Mouse (Mus musculus) hindbrain, embryonic 16.5 days (tissue): ENCODE results near the gene Spocd1. TPM values are rescaled to one million over a fixed set of nuclear protein-coding genes. Genes with fewer than 3 reads are reported as not detected.

Experiments
- ATAC-seq: fragments of 200-750 bp; cut with Nextera tagmentation; 2 replicates; pipeline ENCODE4 v1.8.0; 2017; ENCODE audit warnings: moderate TSS enrichment, moderate library complexity
- H3K27ac ChIP-seq: fragments of 300-500 bp; sonication (generic); 2 replicates; pipeline ENCODE4 v1.5.1; 2014; ENCODE audit warnings: low read depth, mild to moderate bottlenecking, control low read depth, low read length, moderate library complexity
- H3K27me3 ChIP-seq: fragments of 300-500 bp; sonication (generic); replicated peaks from 2 replicates; pipeline ENCODE4 v1.6.1; 2014; ENCODE audit warnings: low read length; ENCODE audit not compliant: control insufficient read depth, insufficient read depth
- H3K36me3 ChIP-seq: fragments of 300-500 bp; sonication (generic); 2 replicates; pipeline ENCODE4 v1.6.1; 2014; ENCODE audit warnings: mild to moderate bottlenecking, low read length, moderate library complexity, mixed read lengths; ENCODE audit not compliant: control insufficient read depth, insufficient read depth
- H3K4me1 ChIP-seq: fragments of 300-500 bp; sonication (generic); 2 replicates; pipeline ENCODE4 v1.6.1; 2014; ENCODE audit warnings: low read depth, low read length; ENCODE audit not compliant: control insufficient read depth, insufficient read depth
- H3K4me2 ChIP-seq: fragments of 300-500 bp; sonication (generic); 2 replicates; pipeline ENCODE4 v1.6.1; 2014; ENCODE audit warnings: mild to moderate bottlenecking, low read length, control low read depth, moderate library complexity
- H3K4me3 ChIP-seq: fragments of 300-500 bp; sonication (generic); 2 replicates; pipeline ENCODE4 v1.5.1; 2014; ENCODE audit warnings: mild to moderate bottlenecking, low read length, control low read depth, moderate library complexity
- H3K9ac ChIP-seq: fragments of 300-500 bp; sonication (generic); 2 replicates; pipeline ENCODE4 v1.6.1; 2014; ENCODE audit warnings: low read depth, mild to moderate bottlenecking, control low read depth, low read length, moderate library complexity
- H3K9me3 ChIP-seq: fragments of 300-500 bp; sonication (generic); 2 replicates; pipeline ENCODE4 v1.6.1; 2014; ENCODE audit warnings: mild to moderate bottlenecking, low read length, moderate library complexity; ENCODE audit not compliant: control insufficient read depth
- WGBS: fragments of 180-500 bp; shearing (Covaris S2); extraction: QIAGEN DNeasy Blood & Tissue Kit; methylation state at CpG from one replicate; pipeline ENCODE4 v1.1.7; 2014; 5-methylcytosine and 5-hydroxymethylcytosine counted together
- polyA plus RNA-seq: library from polyadenylated mRNA; unstranded; fragments of >200 nt; fragmentation: Nextera tagmentation; extraction: Ambion mirVana; gene quantifications from 2 replicates; pipeline ENCODE4 v1.2.1, GENCODE M21; 2015

Spocd1 gene
- polyA plus RNA-seq, 1 experiment from 2014 or later: not detected

- WGBS: 2% methylated on average over 39 of the region's 53 CpGs
- H3K4me1 ChIP-seq: peaks cover 48% of the 10 kb centered on the region
- ATAC-seq: peak; percentile 10; the same call in 1 of the 2 replicates
Measured at GRCm38 (mm10) chr4:129987825-129988504, 58.9 kb downstream of the Spocd1 start.

GRCm38 (mm10) chr4:129989925-129990324, 60.9 kb downstream of the Spocd1 start:
- H3K4me2 ChIP-seq: peak overlapping the region; percentile 8; the same call in 1 of the 2 replicates

More at GRCm38 (mm10) chr4:129987825-129988504, 58.9 kb downstream of the Spocd1 start:
- Histone ChIP-seq H3K9me3 (no peaks in the 10 kb centered on the region), H3K4me3 (peak overlapping the region; percentile 48), H3K4me2 (peak overlapping the region; percentile 91), H3K27me3 (no peaks in the 10 kb centered on the region), H3K36me3 (peaks cover 5% of the 10 kb centered on the region; the same call in 1 of the 2 replicates), H3K27ac (peak overlapping the region; percentile 33; the same call in 1 of the 2 replicates), H3K9ac (peak overlapping the region; percentile 73)

GRCm38 (mm10) chr4:129992720-129993119, 63.7 kb downstream of the Spocd1 start:
- no peak overlapping the region for H3K27ac ChIP-seq
- 0 out of 2 replicates have a peak, but pooled peaks cover 2% of the 10 kb centered on the region for H3K27me3 ChIP-seq
- H3K9me3 ChIP-seq: no peaks in the 10 kb centered on the region
- no peak overlapping the region for H3K4me3 ChIP-seq
- H3K9ac ChIP-seq: no peak overlapping the region
- peaks cover 37% of the 10 kb centered on the region for H3K4me1 ChIP-seq
- no peak overlapping the region for H3K4me2 ChIP-seq
- 78% methylated on average over 16 of the region's 16 CpGs for WGBS
- peaks cover 8% of the 10 kb centered on the region; the same call in 1 of the 2 replicates for H3K36me3 ChIP-seq
- ATAC-seq: no peak

More at GRCm38 (mm10) chr4:129989925-129990324, 60.9 kb downstream of the Spocd1 start:
- peaks cover 50% of the 10 kb centered on the region for H3K4me1 ChIP-seq
- H3K4me3 ChIP-seq: no peak overlapping the region
- ATAC-seq: no peak
- 25% methylated on average over 4 of the region's 4 CpGs for WGBS
- H3K27ac ChIP-seq: 0 out of 2 replicates have a peak overlapping the region, but pooled peaks have one; percentile 51
- H3K36me3 ChIP-seq: peaks cover 5% of the 10 kb centered on the region; the same call in 1 of the 2 replicates
- H3K9ac ChIP-seq: no peak overlapping the region
- no peaks in the 10 kb centered on the region for H3K27me3 ChIP-seq
- no peaks in the 10 kb centered on the region for H3K9me3 ChIP-seq

- H3K4me1 ChIP-seq: peaks cover 33% of the 10 kb centered on the region
- WGBS: 68% methylated on average over 5 of the region's 5 CpGs
- no peak for ATAC-seq
Measured at GRCm38 (mm10) chr4:129993213-129993612, 64.2 kb downstream of the Spocd1 start.

GRCm38 (mm10) chr4:129993944-129994695, 65.1 kb downstream of the Spocd1 start:
- peak; percentile 62; the same call in 1 of the 2 replicates for ATAC-seq
- no peaks in the 10 kb centered on the region for H3K9me3 ChIP-seq

More at GRCm38 (mm10) chr4:129993213-129993612, 64.2 kb downstream of the Spocd1 start:
- Histone ChIP-seq H3K4me3 (no peak overlapping the region), H3K36me3 (peaks cover 8% of the 10 kb centered on the region; the same call in 1 of the 2 replicates), H3K27me3 (0 out of 2 replicates have a peak, but pooled peaks cover 2% of the 10 kb centered on the region), H3K9me3 (no peaks in the 10 kb centered on the region), H3K27ac (no peak overlapping the region; the same call in 1 of the 2 replicates), H3K9ac (no peak overlapping the region), H3K4me2 (no peak overlapping the region)

GRCm38 (mm10) chr4:129994728-129995127, 65.7 kb downstream of the Spocd1 start:
- H3K36me3 ChIP-seq: peaks cover 8% of the 10 kb centered on the region; the same call in 1 of the 2 replicates
- WGBS: 87% methylated on average over 5 of the region's 5 CpGs
- H3K4me3 ChIP-seq: no peak overlapping the region
- no peaks in the 10 kb centered on the region for H3K9me3 ChIP-seq
- ATAC-seq: no peak
- no peak overlapping the region for H3K4me2 ChIP-seq
- 0 out of 2 replicates have a peak, but pooled peaks cover 2% of the 10 kb centered on the region for H3K27me3 ChIP-seq
- no peak overlapping the region for H3K9ac ChIP-seq
- H3K27ac ChIP-seq: peak overlapping the region; percentile 44; the same call in 1 of the 2 replicates
- peaks cover 26% of the 10 kb centered on the region for H3K4me1 ChIP-seq

More at GRCm38 (mm10) chr4:129993944-129994695, 65.1 kb downstream of the Spocd1 start:
- peak overlapping the region; percentile 44 for H3K27ac ChIP-seq
- H3K4me3 ChIP-seq: no peak overlapping the region
- H3K9ac ChIP-seq: no peak overlapping the region; the same call in 1 of the 2 replicates
- H3K27me3 ChIP-seq: 0 out of 2 replicates have a peak, but pooled peaks cover 2% of the 10 kb centered on the region
- peaks cover 8% of the 10 kb centered on the region; the same call in 1 of the 2 replicates for H3K36me3 ChIP-seq
- peaks cover 30% of the 10 kb centered on the region for H3K4me1 ChIP-seq
- 59% methylated on average over 16 of the region's 16 CpGs for WGBS
- H3K4me2 ChIP-seq: no peak overlapping the region

GRCm38 (mm10) chr4:129995255-129995654, 66.2 kb downstream of the Spocd1 start:
- ATAC-seq: no peak
- peaks cover 22% of the 10 kb centered on the region for H3K4me1 ChIP-seq
- H3K9me3 ChIP-seq: no peaks in the 10 kb centered on the region
- no peak overlapping the region for H3K9ac ChIP-seq
- H3K4me2 ChIP-seq: no peak overlapping the region
- H3K27me3 ChIP-seq: 0 out of 2 replicates have a peak, but pooled peaks cover 2% of the 10 kb centered on the region
- H3K4me3 ChIP-seq: no peak overlapping the region
- 79% methylated on average over 8 of the region's 8 CpGs for WGBS
- H3K27ac ChIP-seq: no peak overlapping the region
- H3K36me3 ChIP-seq: peaks cover 8% of the 10 kb centered on the region; the same call in 1 of the 2 replicates

GRCm38 (mm10) chr4:129996015-129996414, 67.0 kb downstream of the Spocd1 start:
- ATAC-seq: no peak
- Histone ChIP-seq H3K27me3 (0 out of 2 replicates have a peak, but pooled peaks cover 2% of the 10 kb centered on the region), H3K4me3 (no peak overlapping the region), H3K9ac (no peak overlapping the region), H3K4me1 (peaks cover 20% of the 10 kb centered on the region), H3K27ac (no peak overlapping the region), H3K9me3 (no peaks in the 10 kb centered on the region), H3K36me3 (peaks cover 8% of the 10 kb centered on the region; the same call in 1 of the 2 replicates), H3K4me2 (no peak overlapping the region)
- WGBS: 85% methylated on average over 4 of the region's 4 CpGs
